Mouse (Mus musculus): ENCODE measurements at regions not wholly inside any gene's neighbourhood (a gene's known extent, or its start where the extent isn't known, plus 50 kb on each side); places are given as distances from the start of the nearest gene placed in this dataset.

DNA sequence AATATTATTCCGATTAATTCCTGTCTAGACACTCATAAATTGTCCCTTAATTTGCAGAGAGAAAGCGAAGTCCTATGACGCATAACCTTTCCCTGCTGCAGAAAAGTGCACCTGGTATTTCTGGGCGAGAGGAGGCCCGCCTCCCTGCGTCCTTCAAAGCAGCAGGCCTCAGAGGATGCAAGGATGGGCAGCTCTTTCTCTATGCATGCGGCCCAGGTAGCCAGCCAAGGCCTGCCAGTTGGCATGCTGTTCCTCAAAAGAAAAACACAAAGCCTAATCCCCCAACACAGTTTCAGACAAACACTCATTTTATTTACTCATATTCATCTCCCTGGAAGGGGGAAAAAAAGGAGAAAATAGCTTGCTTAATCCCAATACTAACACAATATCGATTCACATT lies 308.2 kb downstream of the Gm10295 start:
- no peak for DNase-seq (ENCODE audit: low read depth)

GRCm38 (mm10) chr7:71041388-71041787 lies 309.9 kb downstream of the Gm10295 start:
- no peak for DNase-seq (ENCODE audit: low read depth)

- DNase-seq (ENCODE audit: low read depth), result no peak
These were observed 310.4 kb downstream of the Gm10295 start for GRCm38 (mm10) chr7:71040846-71041245.

- DNase-seq (ENCODE audit: low read depth), result no peak
These were observed 312.7 kb downstream of the Gm10295 start for GRCm38 (mm10) chr7:71038537-71038936.

GRCm38 (mm10) chr7:71033121-71033520 lies 318.2 kb downstream of the Gm10295 start:
- DNase-seq (ENCODE audit: low read depth), result no peak

DNA sequence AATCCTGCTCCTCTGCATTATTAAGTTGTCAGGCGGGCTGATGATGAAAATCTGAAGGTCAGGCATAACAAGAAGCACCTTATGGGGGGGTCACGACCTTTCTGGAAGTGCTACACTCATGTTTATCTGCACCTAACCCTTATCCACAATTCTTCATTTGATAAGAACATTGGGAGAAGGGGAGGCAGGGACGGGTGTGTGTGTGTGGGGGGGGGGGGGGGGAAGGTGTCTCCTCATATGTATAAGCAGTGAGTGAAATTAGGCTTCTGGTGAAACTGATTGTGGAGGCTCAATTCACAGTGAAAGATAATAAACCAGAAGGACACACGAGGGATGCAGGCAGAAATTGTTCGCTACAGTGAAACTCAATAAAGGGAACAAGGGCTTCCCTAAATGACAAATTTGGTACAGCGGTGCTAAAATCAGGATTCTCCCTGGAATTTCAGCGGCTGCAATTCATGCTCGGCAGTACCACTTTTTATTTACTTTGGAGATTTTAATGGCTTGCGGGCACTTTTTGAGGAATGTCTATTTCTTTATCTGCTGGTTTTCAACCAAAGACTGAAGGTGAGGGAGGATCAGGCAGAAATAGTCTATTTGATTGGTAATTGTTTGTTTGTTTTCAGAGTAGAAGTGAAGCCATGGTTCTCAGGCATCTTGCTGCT lies 327.2 kb downstream of the Gm10295 start:
- DNase-seq (ENCODE audit: low read depth), result no peak

DNA sequence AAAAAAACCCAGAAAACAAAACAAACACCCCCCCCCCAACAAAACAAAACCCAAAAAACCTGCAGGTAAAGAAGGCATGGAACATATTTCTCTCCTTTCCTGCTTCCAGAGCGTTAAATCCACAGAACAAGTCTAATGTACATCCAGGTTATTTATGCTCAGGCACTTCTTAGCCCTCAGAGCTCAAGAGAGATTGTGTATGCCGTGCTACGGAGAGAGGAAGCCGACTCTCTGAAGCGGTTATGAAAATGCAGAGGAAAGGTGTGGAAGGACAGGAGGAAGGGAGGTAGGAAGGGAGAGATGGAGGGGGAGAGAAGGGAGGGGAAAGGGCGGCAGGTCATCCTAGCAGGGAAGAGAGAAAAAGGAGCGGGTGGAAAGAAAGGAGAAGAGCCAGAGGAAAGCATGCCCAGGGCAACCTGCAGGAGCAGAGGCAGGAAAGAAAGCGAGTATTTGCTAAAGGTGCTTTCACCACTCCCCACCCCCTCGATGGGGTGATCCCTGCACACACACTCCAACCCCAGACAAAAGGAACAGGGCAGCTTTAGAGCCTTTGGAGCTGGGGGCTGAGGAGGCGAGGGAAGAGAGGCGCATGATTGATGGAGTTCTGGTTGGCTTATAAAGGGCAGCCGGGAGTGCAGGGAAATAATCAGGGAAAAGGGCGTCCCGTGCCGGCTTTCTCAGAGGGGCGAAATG lies 327.9 kb downstream of the Gm10295 start:
- DNase-seq (ENCODE audit: low read depth), result no peak
